Mouse (Mus musculus): ENCODE results near the gene Slc4a4. TPM values are rescaled to one million over a fixed set of nuclear protein-coding genes. Genes with fewer than 3 reads are reported as not detected.
"Not testable (repeated sequence)": the region's sequence is repeated elsewhere in the genome, so short reads cannot be mapped to it uniquely, and the experiment has no call there.

Slc4a4 gene
- polyA plus RNA-seq, 1 experiment from 2014 or later = 0.47 TPM

- Histone ChIP-seq H3K4me2 (ENCODE audit: low read depth, low read length) (no peak overlapping the region), H3K36me3 (ENCODE audit: control insufficient read depth, insufficient read depth) (no peaks in the 10 kb centered on the region), H3K9ac (ENCODE audit: low read depth, low read length) (no peak overlapping the region), H3K27me3 (ENCODE audit: control insufficient read depth, insufficient read depth, low read depth, low read length) (no peaks in the 10 kb centered on the region), H3K27ac (ENCODE audit: low read length) (no peak overlapping the region), H3K9me3 (replicated peaks; ENCODE audit: control insufficient read depth, low read length) (no peaks in the 10 kb centered on the region), H3K4me1 (ENCODE audit: control insufficient read depth, low read depth, low read length) (peaks cover 4% of the 10 kb centered on the region), H3K4me3 (ENCODE audit: low read depth, low read length) (no peak overlapping the region)
- 30% methylated on average over 3 of the region's 3 CpGs for WGBS (ENCODE audit: insufficient replicate concordance)
- no peak for ATAC-seq (ENCODE audit: low read depth)
Observed at GRCm38 (mm10) chr5:88976428-88976827, 89.8 kb downstream of the Slc4a4 start.

DNA sequence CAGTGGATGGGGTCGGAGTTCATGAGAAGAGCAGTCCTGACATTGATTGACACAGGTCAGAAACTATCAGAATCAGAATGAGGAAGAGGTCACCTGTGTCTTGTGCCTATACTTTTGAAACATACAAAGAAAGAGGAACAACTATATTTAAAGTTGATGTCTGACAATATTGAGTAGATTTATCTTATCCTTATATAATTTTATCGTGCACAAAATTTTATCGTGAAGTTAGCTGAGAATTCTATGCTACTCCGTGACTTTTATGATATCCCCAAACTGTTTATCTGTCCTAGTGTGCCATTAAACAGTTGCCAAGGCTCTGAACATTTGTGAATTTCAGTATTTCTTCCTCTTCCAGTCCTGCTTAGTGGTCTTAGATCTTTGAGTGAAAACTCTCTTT, 94.1 kb downstream of the Slc4a4 start:
- Histone ChIP-seq H3K27me3 (ENCODE audit: control insufficient read depth, insufficient read depth, low read depth, low read length) (no peaks in the 10 kb centered on the region), H3K36me3 (ENCODE audit: control insufficient read depth, insufficient read depth) (no peaks in the 10 kb centered on the region), H3K27ac (ENCODE audit: low read length) (no peak overlapping the region; the same call in 1 of the 2 replicates), H3K9me3 (replicated peaks; ENCODE audit: control insufficient read depth, low read length) (no peaks in the 10 kb centered on the region), H3K4me2 (ENCODE audit: low read depth, low read length) (no peak overlapping the region), H3K4me1 (ENCODE audit: control insufficient read depth, low read depth, low read length) (peaks cover 4% of the 10 kb centered on the region), H3K9ac (ENCODE audit: low read depth, low read length) (no peak overlapping the region), H3K4me3 (ENCODE audit: low read depth, low read length) (no peak overlapping the region)
- no peak for ATAC-seq (ENCODE audit: low read depth)
- WGBS (ENCODE audit: insufficient replicate concordance) = 39% methylated on average over 4 of the region's 4 CpGs

GRCm38 (mm10) chr5:88981243-88982014, 94.8 kb downstream of the Slc4a4 start:
- H3K4me3 ChIP-seq (ENCODE audit: low read depth, low read length) = no peak overlapping the region
- peak overlapping the region; percentile 7; the same call in 1 of the 2 replicates for H3K27ac ChIP-seq (ENCODE audit: low read length)
- no peaks in the 10 kb centered on the region for H3K36me3 ChIP-seq (ENCODE audit: control insufficient read depth, insufficient read depth)
- 11% methylated on average over 8 of the region's 8 CpGs for WGBS (ENCODE audit: insufficient replicate concordance)
- no peaks in the 10 kb centered on the region for H3K9me3 ChIP-seq (replicated peaks; ENCODE audit: control insufficient read depth, low read length)
- no peak overlapping the region for H3K9ac ChIP-seq (ENCODE audit: low read depth, low read length)
- ATAC-seq (ENCODE audit: low read depth) = peak; percentile 79
- H3K4me1 ChIP-seq (ENCODE audit: control insufficient read depth, low read depth, low read length) = peaks cover 4% of the 10 kb centered on the region
- H3K27me3 ChIP-seq (ENCODE audit: control insufficient read depth, insufficient read depth, low read depth, low read length) = no peaks in the 10 kb centered on the region
- 0 out of 2 replicates have a peak overlapping the region, but pooled peaks have one; percentile 3 for H3K4me2 ChIP-seq (ENCODE audit: low read depth, low read length)

DNA sequence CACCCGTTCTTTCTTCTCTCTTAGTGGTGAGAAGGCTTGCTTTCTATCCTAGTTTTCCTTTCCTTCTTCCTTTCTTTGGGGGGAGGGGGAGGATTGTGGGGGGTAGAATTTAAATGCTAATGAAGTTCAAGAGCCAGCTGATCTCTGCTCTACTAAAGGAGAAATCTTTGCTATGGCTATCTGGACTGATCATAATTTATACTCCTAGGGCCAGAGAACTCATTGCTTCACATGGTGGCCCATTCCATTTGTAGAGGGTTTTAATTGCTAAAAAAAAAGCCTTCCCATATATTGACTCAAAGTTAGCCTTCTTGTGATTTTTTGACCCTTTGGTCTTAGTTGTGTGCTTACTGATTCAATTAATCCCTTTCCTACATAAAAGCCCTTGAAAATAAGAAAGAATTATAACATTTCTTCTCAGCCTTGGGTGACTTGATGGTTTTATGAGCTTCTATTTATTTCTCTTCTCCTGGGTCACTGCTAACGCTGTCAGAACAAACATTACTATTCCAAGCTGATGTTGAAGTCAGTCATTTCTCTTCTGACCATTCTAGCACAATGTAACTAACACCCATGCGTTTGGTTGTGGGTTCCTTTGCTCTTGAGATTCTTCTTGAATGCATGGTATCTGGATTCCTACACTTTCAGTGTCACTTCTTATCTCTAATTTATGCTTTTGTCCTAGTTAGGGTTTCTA, 95.6 kb downstream of the Slc4a4 start:
- no peaks in the 10 kb centered on the region for H3K36me3 ChIP-seq (ENCODE audit: control insufficient read depth, insufficient read depth)
- 0 out of 2 replicates have a peak overlapping the region, but pooled peaks have one; percentile 3 for H3K4me2 ChIP-seq (ENCODE audit: low read depth, low read length)
- no peak overlapping the region for H3K4me3 ChIP-seq (ENCODE audit: low read depth, low read length)
- no peaks in the 10 kb centered on the region for H3K9me3 ChIP-seq (replicated peaks; ENCODE audit: control insufficient read depth, low read length)
- no peak overlapping the region for H3K27ac ChIP-seq (ENCODE audit: low read length)
- H3K27me3 ChIP-seq (ENCODE audit: control insufficient read depth, insufficient read depth, low read depth, low read length) = no peaks in the 10 kb centered on the region
- H3K9ac ChIP-seq (ENCODE audit: low read depth, low read length) = no peak overlapping the region
- WGBS (ENCODE audit: insufficient replicate concordance) = 31% methylated on average over 3 of the region's 3 CpGs
- no peak for ATAC-seq (ENCODE audit: low read depth)
- peaks cover 4% of the 10 kb centered on the region for H3K4me1 ChIP-seq (ENCODE audit: control insufficient read depth, low read depth, low read length)

- Histone ChIP-seq H3K4me2 (ENCODE audit: low read depth, low read length) (no peak overlapping the region), H3K4me1 (ENCODE audit: control insufficient read depth, low read depth, low read length) (peaks cover 4% of the 10 kb centered on the region), H3K36me3 (ENCODE audit: control insufficient read depth, insufficient read depth) (no peaks in the 10 kb centered on the region), H3K27me3 (ENCODE audit: control insufficient read depth, insufficient read depth, low read depth, low read length) (no peaks in the 10 kb centered on the region), H3K9ac (ENCODE audit: low read depth, low read length) (no peak overlapping the region), H3K9me3 (replicated peaks; ENCODE audit: control insufficient read depth, low read length) (no peaks in the 10 kb centered on the region), H3K4me3 (ENCODE audit: low read depth, low read length) (no peak overlapping the region), H3K27ac (ENCODE audit: low read length) (no peak overlapping the region)
- no peak for ATAC-seq (ENCODE audit: low read depth)
- 86% methylated on average over 2 of the region's 2 CpGs for WGBS (ENCODE audit: insufficient replicate concordance)
Observed at GRCm38 (mm10) chr5:88983170-88983569, 96.6 kb downstream of the Slc4a4 start.

GRCm38 (mm10) chr5:88983652-88984051, 97.0 kb downstream of the Slc4a4 start:
- 72% methylated on average over 7 of the region's 7 CpGs for WGBS (ENCODE audit: insufficient replicate concordance)
- Histone ChIP-seq H3K27me3 (ENCODE audit: control insufficient read depth, insufficient read depth, low read depth, low read length) (no peaks in the 10 kb centered on the region), H3K4me1 (ENCODE audit: control insufficient read depth, low read depth, low read length) (peaks cover 4% of the 10 kb centered on the region), H3K4me3 (ENCODE audit: low read depth, low read length) (no peak overlapping the region), H3K4me2 (ENCODE audit: low read depth, low read length) (no peak overlapping the region), H3K9me3 (replicated peaks; ENCODE audit: control insufficient read depth, low read length) (no peaks in the 10 kb centered on the region), H3K9ac (ENCODE audit: low read depth, low read length) (no peak overlapping the region), H3K27ac (ENCODE audit: low read length) (no peak overlapping the region), H3K36me3 (ENCODE audit: control insufficient read depth, insufficient read depth) (no peaks in the 10 kb centered on the region)
- no peak for ATAC-seq (ENCODE audit: low read depth)

- Histone ChIP-seq H3K27ac (ENCODE audit: low read length) (no peak overlapping the region), H3K4me1 (ENCODE audit: control insufficient read depth, low read depth, low read length) (no peaks in the 10 kb centered on the region), H3K4me2 (ENCODE audit: low read depth, low read length) (no peak overlapping the region), H3K9me3 (replicated peaks; ENCODE audit: control insufficient read depth, low read length) (no peaks in the 10 kb centered on the region), H3K9ac (ENCODE audit: low read depth, low read length) (no peak overlapping the region), H3K4me3 (ENCODE audit: low read depth, low read length) (no peak overlapping the region), H3K27me3 (ENCODE audit: control insufficient read depth, insufficient read depth, low read depth, low read length) (no peaks in the 10 kb centered on the region), H3K36me3 (ENCODE audit: control insufficient read depth, insufficient read depth) (no peaks in the 10 kb centered on the region)
- ATAC-seq (ENCODE audit: low read depth) = no peak
Observed at GRCm38 (mm10) chr5:88989018-88989417, 102.4 kb downstream of the Slc4a4 start.

- Histone ChIP-seq H3K4me1 (ENCODE audit: control insufficient read depth, low read depth, low read length) (no peaks in the 10 kb centered on the region), H3K9ac (ENCODE audit: low read depth, low read length) (no peak overlapping the region), H3K27me3 (ENCODE audit: control insufficient read depth, insufficient read depth, low read depth, low read length) (no peaks in the 10 kb centered on the region), H3K27ac (ENCODE audit: low read length) (no peak overlapping the region), H3K36me3 (ENCODE audit: control insufficient read depth, insufficient read depth) (no peaks in the 10 kb centered on the region), H3K9me3 (replicated peaks; ENCODE audit: control insufficient read depth, low read length) (no peaks in the 10 kb centered on the region), H3K4me3 (ENCODE audit: low read depth, low read length) (no peak overlapping the region), H3K4me2 (ENCODE audit: low read depth, low read length) (no peak overlapping the region)
- 61% methylated on average over 9 of the region's 9 CpGs for WGBS (ENCODE audit: insufficient replicate concordance)
- ATAC-seq (ENCODE audit: low read depth) = no peak
Observed at GRCm38 (mm10) chr5:88990196-88990747, 103.7 kb downstream of the Slc4a4 start.

GRCm38 (mm10) chr5:88991309-88991708, 104.7 kb downstream of the Slc4a4 start:
- H3K4me2 ChIP-seq (ENCODE audit: low read depth, low read length); H3K27ac ChIP-seq (ENCODE audit: low read length); H3K27me3 ChIP-seq (ENCODE audit: control insufficient read depth, insufficient read depth, low read depth, low read length); H3K9ac ChIP-seq (ENCODE audit: low read depth, low read length); H3K4me3 ChIP-seq (ENCODE audit: low read depth, low read length); H3K4me1 ChIP-seq (ENCODE audit: control insufficient read depth, low read depth, low read length); H3K36me3 ChIP-seq (ENCODE audit: control insufficient read depth, insufficient read depth); H3K9me3 ChIP-seq (replicated peaks; ENCODE audit: control insufficient read depth, low read length): not testable (repeated sequence)
- ATAC-seq (ENCODE audit: low read depth) = peak; percentile 71
- WGBS (ENCODE audit: insufficient replicate concordance) = 54% methylated on average over 2 of the region's 2 CpGs

All from liver, embryonic 16.5 days (tissue).